Mouse (Mus musculus) lung, adult 18-20 months (tissue): ENCODE measurements around the gene Tmem50b.
A peak's percentile ranks its signal among the peaks of the same experiment; 100 is the strongest.
"Not testable (repeated sequence)": the region's sequence is repeated elsewhere in the genome, so short reads cannot be mapped to it uniquely, and the experiment has no call there.

Experiments used
- DNase-seq, 2 experiments: peaks; one replicate each; pipeline ENCODE4 v3.0.0; 2022; ENCODE audit warnings: mixed read lengths in 2 of 2

Tmem50b gene

GRCm38 (mm10) chr16:91534888-91535287 is 62.7 kb downstream of the Tmem50b start:
- DNase-seq, result no peak

DNA sequence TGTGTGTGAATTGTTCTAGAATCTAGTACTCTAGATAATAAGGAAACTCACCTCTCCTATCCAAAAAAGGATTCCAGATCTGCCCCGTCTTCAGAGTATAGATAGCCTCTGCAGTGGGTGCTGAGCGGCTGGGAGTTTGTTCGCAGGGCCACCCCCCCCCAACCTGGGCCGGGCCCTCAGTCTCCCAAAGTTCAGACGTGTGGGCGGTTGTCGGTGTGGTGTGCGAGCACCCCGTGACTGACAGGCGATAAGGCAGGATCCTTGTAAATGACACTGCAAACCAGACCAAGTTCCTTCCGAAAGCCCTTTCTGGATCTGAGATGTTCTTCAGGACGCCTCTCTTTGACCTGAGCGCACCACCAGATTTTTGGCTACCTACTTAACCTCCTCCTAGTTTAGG is 63.1 kb downstream of the Tmem50b start:
- DNase-seq, result no peak

GRCm38 (mm10) chr16:91533097-91534001 is 64.3 kb downstream of the Tmem50b start:
- peak in 1 of 2 experiments; percentile 18 for DNase-seq

DNA sequence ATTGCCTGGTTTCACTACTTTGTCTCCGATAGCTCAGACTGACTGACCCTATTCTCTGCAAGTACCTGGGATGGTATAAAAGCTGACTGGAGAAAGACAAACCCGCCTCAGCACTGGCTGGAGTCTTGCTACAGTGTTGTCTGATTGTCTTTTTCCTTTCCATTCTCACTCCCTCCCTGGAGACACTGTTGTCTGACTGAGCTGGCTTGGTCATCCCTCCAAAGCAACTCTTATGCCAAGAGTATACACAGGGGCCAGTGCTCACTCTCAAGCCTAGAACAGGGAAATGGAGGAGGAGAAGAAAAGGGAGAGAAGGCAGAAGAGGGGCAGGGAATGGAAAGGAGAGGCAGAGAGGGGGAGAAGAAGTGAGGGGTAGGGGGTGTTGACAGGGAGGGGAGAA is 65.2 kb downstream of the Tmem50b start:
- DNase-seq, result no peak

- DNase-seq, result no peak
These were observed 65.7 kb downstream of the Tmem50b start for GRCm38 (mm10) chr16:91531856-91532255.

GRCm38 (mm10) chr16:91530830-91531229 is 66.8 kb downstream of the Tmem50b start:
- not testable (repeated sequence) for DNase-seq

DNA sequence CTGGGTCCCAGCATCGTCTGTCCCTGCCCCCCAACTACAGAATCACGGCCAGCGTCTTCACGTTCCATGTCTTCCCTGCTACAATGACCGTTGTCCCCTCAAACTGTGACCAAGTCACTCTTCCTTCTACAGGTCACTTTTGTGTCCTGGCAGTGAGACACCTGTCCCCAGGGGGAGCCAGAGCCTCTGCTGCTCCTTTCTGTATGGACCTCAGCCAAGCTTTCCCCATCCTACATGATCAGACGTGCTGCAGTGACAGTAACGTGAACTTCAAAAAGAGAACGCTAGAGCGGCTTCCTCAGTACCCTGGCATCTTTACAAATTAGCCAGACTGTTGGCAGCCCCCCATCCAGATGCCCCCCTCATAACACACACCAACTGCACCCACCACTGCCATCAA is 69.0 kb downstream of the Tmem50b start:
- DNase-seq, result no peak

DNA sequence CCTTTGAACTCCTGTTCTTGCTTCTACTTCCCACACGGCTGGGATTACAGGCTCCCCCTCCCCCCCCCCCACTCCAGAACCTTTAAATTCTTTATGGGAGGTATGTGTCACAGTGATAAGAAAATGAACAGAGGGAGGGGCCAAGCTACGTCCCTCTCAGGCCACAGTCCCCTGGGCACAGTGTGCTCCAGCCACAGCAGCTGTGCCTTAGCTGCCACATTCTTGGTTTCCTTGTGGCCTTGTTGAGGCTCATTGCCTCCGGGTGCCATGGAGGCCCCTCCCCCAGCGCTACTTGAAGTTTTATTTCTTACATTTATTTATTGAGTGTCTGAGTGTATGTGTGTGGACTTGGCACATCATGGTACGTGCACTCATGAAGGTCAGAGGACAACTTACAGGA is 70.1 kb downstream of the Tmem50b start:
- peak; percentile 18 to 40 for DNase-seq

DNA sequence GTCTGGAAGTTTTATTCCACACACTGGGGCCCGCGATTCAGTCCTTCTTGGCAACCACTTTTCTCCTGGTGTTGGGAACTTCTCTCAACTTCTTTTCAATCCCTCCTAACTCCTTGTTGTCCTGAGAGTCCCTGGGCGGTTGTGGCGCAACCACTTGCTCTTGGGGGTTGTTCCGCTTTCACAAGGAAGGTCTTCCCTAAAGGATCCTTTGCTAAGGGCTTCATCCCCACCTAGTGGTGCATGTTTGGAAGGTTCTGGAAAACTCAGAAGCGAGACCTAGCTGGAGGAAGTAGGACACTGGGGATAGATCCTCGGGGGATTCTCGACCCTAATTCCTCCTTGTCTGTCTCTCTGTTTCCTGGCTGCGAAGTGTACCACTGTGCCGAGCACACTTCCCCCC is 70.5 kb downstream of the Tmem50b start:
- DNase-seq, result peak; percentile 71 to 76

DNA sequence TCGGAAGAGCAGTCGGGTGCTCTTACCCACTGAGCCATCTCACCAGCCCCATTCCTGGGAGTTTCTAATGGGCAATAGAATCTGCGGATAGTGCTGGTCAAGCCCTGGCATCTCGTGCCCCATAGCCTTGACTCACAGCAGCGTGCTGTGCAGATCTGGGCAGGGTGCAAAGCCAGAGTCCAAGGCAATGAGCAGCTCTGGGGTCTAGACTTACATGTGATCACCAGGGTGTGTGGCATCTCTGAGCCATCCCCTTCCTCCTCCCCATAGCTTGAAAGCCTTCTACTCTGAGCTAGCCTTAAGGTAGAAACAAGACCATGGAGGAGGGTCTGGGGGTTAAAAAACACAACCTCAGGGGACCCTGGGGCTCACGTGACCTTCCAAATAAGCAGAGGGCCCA is 71.3 kb downstream of the Tmem50b start:
- no peak for DNase-seq
